Mouse (Mus musculus): ENCODE data around the gene Rpl36al.

Gene Rpl36al

GRCm38 (mm10) chr12:69158366-69158764 is 25.5 kb downstream of the Rpl36al start:
- DNase-seq (ENCODE audit: low spot score) = no peak

- DNase-seq (ENCODE audit: low spot score) = no peak
These were observed 26.8 kb downstream of the Rpl36al start for GRCm38 (mm10) chr12:69157107-69157506.

GRCm38 (mm10) chr12:69156436-69156835 is 27.4 kb downstream of the Rpl36al start:
- no peak for DNase-seq (ENCODE audit: low spot score)

GRCm38 (mm10) chr12:69155923-69156322 is 28.0 kb downstream of the Rpl36al start:
- DNase-seq (ENCODE audit: low spot score) = no peak

GRCm38 (mm10) chr12:69150049-69150448 is 33.8 kb downstream of the Rpl36al start:
- DNase-seq (ENCODE audit: low spot score) = no peak

- DNase-seq (ENCODE audit: low spot score) = no peak
These were observed 36.6 kb downstream of the Rpl36al start for GRCm38 (mm10) chr12:69147166-69147735.

- DNase-seq (ENCODE audit: low spot score) = no peak
These were observed 40.4 kb downstream of the Rpl36al start for GRCm38 (mm10) chr12:69143460-69143859.

- DNase-seq (ENCODE audit: low spot score) = no peak
These were observed 44.0 kb downstream of the Rpl36al start for GRCm38 (mm10) chr12:69139841-69140240.

- DNase-seq (ENCODE audit: low spot score) = no peak
These were observed 44.7 kb downstream of the Rpl36al start for GRCm38 (mm10) chr12:69139201-69139600.

Data from left cerebral cortex, adult 11 months (tissue).